Mouse (Mus musculus) liver, postnatal 0 days (tissue): Measurements from ENCODE around the gene F10. TPM values are rescaled to one million over a fixed set of nuclear protein-coding genes. Genes with fewer than 3 reads are reported as not detected.

Experiments
- ATAC-seq: fragments of 200-750 bp; cut with Nextera tagmentation; 2 replicates; pipeline ENCODE4 v1.8.0; 2017; ENCODE audit warnings: mild to moderate bottlenecking, moderate library complexity
- DNase-seq: peaks from one replicate; pipeline ENCODE4 v3.0.0-alpha.2; 2016
- H3K27ac ChIP-seq: fragments of 300-500 bp; sonication (generic); 2 replicates; pipeline ENCODE4 v1.5.1; 2014; ENCODE audit warnings: antibody characterized with exemption, moderate library complexity, mild to moderate bottlenecking, low read depth
- H3K27me3 ChIP-seq: fragments of 300-500 bp; sonication (generic); 2 replicates; pipeline ENCODE4 v1.6.1; 2014; ENCODE audit warnings: low read length, control low read depth, mixed read lengths; ENCODE audit not compliant: insufficient read depth
- H3K36me3 ChIP-seq: fragments of 300-500 bp; sonication (generic); replicated peaks from 2 replicates; pipeline ENCODE4 v1.6.1; 2014; ENCODE audit warnings: mild to moderate bottlenecking, control low read depth, low read length, moderate library complexity, mixed read lengths; ENCODE audit not compliant: insufficient read depth
- H3K4me1 ChIP-seq: fragments of 300-500 bp; sonication (generic); 2 replicates; pipeline ENCODE4 v1.6.1; 2014; ENCODE audit warnings: antibody characterized with exemption, mild to moderate bottlenecking, control low read depth; ENCODE audit not compliant: insufficient read depth
- H3K4me2 ChIP-seq: fragments of 300-500 bp; sonication (generic); 2 replicates; pipeline ENCODE4 v1.6.1; 2014; ENCODE audit warnings: low read depth, mild to moderate bottlenecking, low read length, moderate library complexity, mixed read lengths
- H3K4me3 ChIP-seq: fragments of 300-500 bp; sonication (generic); 2 replicates; pipeline ENCODE4 v1.5.1; 2014; ENCODE audit warnings: low read depth, low read length
- H3K9ac ChIP-seq: fragments of 300-500 bp; sonication (generic); replicated peaks from 2 replicates; pipeline ENCODE4 v1.6.1; 2014; ENCODE audit warnings: mild to moderate bottlenecking, moderate library complexity
- H3K9me3 ChIP-seq: fragments of 300-500 bp; sonication (generic); 2 replicates; pipeline ENCODE4 v1.6.1; 2016; ENCODE audit warnings: mild to moderate bottlenecking, control low read depth, low read length, mixed read lengths
- CTCF ChIP-seq: sonication (generic); IDR thresholded peaks from 2 replicates; pipeline ENCODE4 v1.5.1; 2016; ENCODE audit warnings: antibody characterized with exemption, low read depth
- EP300 ChIP-seq: IDR thresholded peaks from 2 replicates; pipeline ENCODE4 v1.6.1; 2016; ENCODE audit warnings: antibody characterized with exemption, low read depth, mild to moderate bottlenecking
- WGBS: fragments of 180-500 bp; shearing (Covaris S2); extraction: QIAGEN DNeasy Blood & Tissue Kit; methylation state at CpG from one replicate; pipeline ENCODE4 v1.1.7; 2014; ENCODE audit not compliant: insufficient replicate concordance; 5-methylcytosine and 5-hydroxymethylcytosine counted together
- polyA plus RNA-seq: library from polyadenylated mRNA; unstranded; fragments of >200 nt; fragmentation: Nextera tagmentation; extraction: Ambion mirVana; gene quantifications from 2 replicates; pipeline ENCODE4 v1.2.1, GENCODE M21; 2015

Gene F10
- polyA plus RNA-seq, 1 experiment from 2014 or later = 542 TPM

DNA sequence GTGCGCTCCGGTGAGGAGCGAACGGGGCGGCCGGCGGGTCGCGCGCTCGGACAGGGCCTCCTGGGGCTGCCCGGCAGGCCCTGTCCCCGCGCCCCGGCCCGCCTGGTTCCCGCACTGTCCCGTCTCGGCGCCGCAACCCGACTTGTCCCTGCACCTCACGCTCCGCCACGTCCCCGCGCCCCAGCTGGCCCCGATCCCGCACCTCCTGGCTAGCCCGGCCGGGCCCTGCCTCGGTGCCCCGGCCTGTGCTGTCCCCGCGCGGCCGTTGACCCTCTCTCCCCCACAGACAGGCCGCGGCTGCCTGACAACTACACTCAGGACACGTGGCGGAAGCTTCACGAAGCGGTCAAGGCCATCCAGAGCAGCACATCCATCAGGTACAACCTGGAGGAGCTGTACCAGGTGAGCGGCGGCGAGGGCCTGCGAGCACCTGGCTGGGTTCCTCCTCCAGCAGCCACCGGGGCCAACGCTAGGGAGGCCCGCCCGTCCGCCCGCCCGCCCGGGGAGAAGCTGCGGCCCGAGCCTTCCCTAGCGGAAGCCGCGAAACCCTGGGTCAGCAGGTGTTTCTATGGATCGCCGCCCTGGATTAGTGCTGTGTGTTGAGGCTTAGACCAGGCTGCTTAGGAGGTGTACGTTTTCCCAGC lies 68.9 kb downstream of the F10 start:
- peak overlapping the region; percentile 94 for H3K9ac ChIP-seq
- TF ChIP-seq EP300 (no peak), CTCF (no peak)
- H3K4me1 ChIP-seq = peaks cover 28% of the 10 kb centered on the region
- peak overlapping the region; percentile 79 for H3K4me3 ChIP-seq
- H3K4me2 ChIP-seq = peak overlapping the region; percentile 67
- DNase-seq (peak; percentile 80), ATAC-seq (peak; percentile 54)
- WGBS = under 1% methylated on average over 55 of the region's 63 CpGs
- no peaks in the 10 kb centered on the region for H3K27me3 ChIP-seq
- no peaks in the 10 kb centered on the region for H3K9me3 ChIP-seq
- peaks cover 6% of the 10 kb centered on the region; the same call in 1 of the 2 replicates for H3K36me3 ChIP-seq
- H3K27ac ChIP-seq = peak overlapping the region; percentile 92

Other genes starting within 250 kb of the F10 start
- 0.99 and 1.2 TPM in 2 replicates for gene Mcf2l, start 163.5 kb upstream of the F10 start, polyA plus RNA-seq
- gene F7, start 11.3 kb upstream of the F10 start, polyA plus RNA-seq = 35.1 and 36.0 TPM in 2 replicates
- 93.8 and 97.1 TPM in 2 replicates for gene Proz, start 23.6 kb downstream of the F10 start, polyA plus RNA-seq
- gene Pcid2, start 68.2 kb downstream of the F10 start, polyA plus RNA-seq = 6.7 and 8.8 TPM in 2 replicates
- gene Cul4a, start 68.3 kb downstream of the F10 start, polyA plus RNA-seq = 60.5 and 62.9 TPM in 2 replicates
- 199 and 206 TPM in 2 replicates for gene Lamp1, start 121.9 kb downstream of the F10 start, polyA plus RNA-seq
- gene Grtp1, start 163.3 kb downstream of the F10 start, polyA plus RNA-seq = 10.6 and 12.1 TPM in 2 replicates
- 0.45 TPM in 1 of 2 replicates, not detected in the other for gene Adprhl1, start 216.9 kb downstream of the F10 start, polyA plus RNA-seq